Comparison of ENCODE assay signal across 24 mouse cellular contexts in the genomic region with DNA sequence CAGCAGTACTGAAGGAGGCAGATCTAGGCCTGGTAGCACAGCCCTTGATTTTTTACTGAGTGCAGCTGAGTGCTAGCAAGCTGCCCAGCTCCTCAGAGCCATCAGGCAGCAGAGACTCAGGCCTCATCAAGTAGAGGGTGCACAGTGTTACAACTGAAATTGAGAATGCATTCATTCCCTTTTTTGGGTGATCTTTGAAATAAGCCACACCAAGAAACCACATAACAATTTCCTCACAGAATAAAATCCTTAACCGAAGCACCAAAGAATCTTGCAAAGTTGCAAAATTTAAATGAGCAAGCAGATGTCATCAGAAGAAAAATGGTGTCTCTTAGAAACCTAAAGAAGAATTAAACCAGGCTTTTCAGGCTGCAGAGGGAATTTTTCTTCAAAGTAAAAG.
"Had no signal": no experiment of that assay in that cellular context is flagged by ENCODE, and none has a peak within 500 bp of the region (broad histone marks: within the 10 kb centered on the region; RNA-seq: fewer than 3 reads in every experiment).

No protein-coding gene starts in this region.

- H3K27ac ChIP-seq: intestine, embryonic 15.5 days; kidney, embryonic 15.5 days; limb, embryonic 12.5 days; limb, embryonic 15.5 days; liver, embryonic 14.5 days; lung, embryonic 15.5 days; midbrain, embryonic 12.5 days; neural tube, embryonic 13.5 days had no signal

- H3K4me2 ChIP-seq: intestine, embryonic 15.5 days; kidney, embryonic 15.5 days; limb, embryonic 12.5 days; limb, embryonic 15.5 days; liver, embryonic 11.5 days; lung, embryonic 15.5 days; midbrain, embryonic 12.5 days; neural tube, embryonic 13.5 days had no signal

- H3K4me3 ChIP-seq: intestine, embryonic 15.5 days; kidney, embryonic 15.5 days; limb, embryonic 12.5 days; limb, embryonic 15.5 days; lung, embryonic 15.5 days; midbrain, embryonic 12.5 days; myocyte; neural tube, embryonic 13.5 days had no signal

- H3K36me3 ChIP-seq: intestine, embryonic 15.5 days; kidney, embryonic 15.5 days; limb, embryonic 12.5 days; limb, embryonic 15.5 days; lung, embryonic 15.5 days; midbrain, embryonic 12.5 days; neural tube, embryonic 13.5 days had no signal

- H3K9ac ChIP-seq: intestine, embryonic 15.5 days; kidney, embryonic 15.5 days; limb, embryonic 12.5 days; limb, embryonic 15.5 days; liver, embryonic 14.5 days; liver, postnatal 0 days; lung, embryonic 15.5 days; midbrain, embryonic 12.5 days; neural tube, embryonic 13.5 days had no signal

- H3K9me3 ChIP-seq: intestine, embryonic 15.5 days; kidney, embryonic 15.5 days; limb, embryonic 12.5 days; limb, embryonic 15.5 days; lung, embryonic 15.5 days; midbrain, embryonic 12.5 days; neural tube, embryonic 13.5 days had no signal

- H3K4me1 ChIP-seq: intestine, embryonic 15.5 days; kidney, embryonic 15.5 days; limb, embryonic 12.5 days; limb, embryonic 15.5 days; midbrain, embryonic 12.5 days; neural tube, embryonic 13.5 days had no signal

- H3K27me3 ChIP-seq: intestine, embryonic 15.5 days; kidney, embryonic 15.5 days; limb, embryonic 12.5 days; limb, embryonic 15.5 days; lung, embryonic 15.5 days; midbrain, embryonic 12.5 days; neural tube, embryonic 13.5 days had no signal

- DNase-seq: kidney, adult 11 months; kidney, adult 8-10 months; kidney, postnatal 10 days; kidney, postnatal 36 days; left cerebral cortex, postnatal 4 days; liver, postnatal 0 days; lung, postnatal 14 days; lung, postnatal 4 days; retina, postnatal 1 day; right cerebral cortex, postnatal 25 days; spleen, adult 18-20 months; thymus, adult 18-20 months; thymus, postnatal 36 days had no signal

- ATAC-seq: intestine, embryonic 15.5 days; liver, postnatal 0 days; midbrain, embryonic 16.5 days had no signal
